Mouse (Mus musculus) lung, postnatal 0 days (tissue): ENCODE results near the gene AI464131.

ENCODE experiments used
- CTCF ChIP-seq: IDR thresholded peaks from 2 replicates; pipeline ENCODE4 v1.5.1; 2016; ENCODE audit warnings: antibody characterized with exemption, mild to moderate bottlenecking
- EP300 ChIP-seq: IDR thresholded peaks from 2 replicates; pipeline ENCODE4 v1.6.1; 2016; ENCODE audit warnings: antibody characterized with exemption, mild to moderate bottlenecking, control low read depth

DNA sequence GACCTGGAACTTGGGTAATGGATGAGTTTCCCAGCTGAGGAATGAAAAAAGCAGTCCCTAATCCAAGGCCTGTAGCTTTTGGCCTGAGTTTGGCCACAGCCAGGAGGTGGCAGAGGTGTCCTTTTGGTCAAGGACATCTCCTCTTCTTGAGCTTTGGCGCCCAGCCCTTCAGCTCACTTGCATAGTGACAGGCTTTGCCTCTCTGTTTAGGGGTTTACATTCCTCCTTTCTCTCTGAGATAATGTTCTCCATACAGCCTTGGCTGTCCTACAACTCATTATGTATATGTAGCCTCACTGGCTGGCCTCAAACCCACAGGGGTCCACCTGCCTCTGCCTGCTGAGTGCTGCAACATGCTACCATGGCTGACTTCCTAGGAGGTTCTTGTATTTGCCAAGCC, 44.2 kb upstream of the AI464131 start:
- no peak for TF ChIP-seq CTCF
- TF ChIP-seq EP300, result no peak
